Mouse (Mus musculus) heart, adult 2 months (tissue): ENCODE data around the gene Khdrbs2.

Source experiments
- CTCF ChIP-seq: fragments of 200-600 bp; IDR thresholded peaks from 2 replicates; pipeline ENCODE4 v1.8.1; 2022; ENCODE audit warnings: antibody characterized with exemption, mild to moderate bottlenecking, moderate library complexity
- POLR2A ChIP-seq: fragments of 200-500 bp; IDR thresholded peaks from 2 replicates; pipeline ENCODE4 v1.6.1; 2011; ENCODE audit warnings: mild to moderate bottlenecking, low read depth, low read length, control low read depth; ENCODE audit not compliant: insufficient read depth

DNA sequence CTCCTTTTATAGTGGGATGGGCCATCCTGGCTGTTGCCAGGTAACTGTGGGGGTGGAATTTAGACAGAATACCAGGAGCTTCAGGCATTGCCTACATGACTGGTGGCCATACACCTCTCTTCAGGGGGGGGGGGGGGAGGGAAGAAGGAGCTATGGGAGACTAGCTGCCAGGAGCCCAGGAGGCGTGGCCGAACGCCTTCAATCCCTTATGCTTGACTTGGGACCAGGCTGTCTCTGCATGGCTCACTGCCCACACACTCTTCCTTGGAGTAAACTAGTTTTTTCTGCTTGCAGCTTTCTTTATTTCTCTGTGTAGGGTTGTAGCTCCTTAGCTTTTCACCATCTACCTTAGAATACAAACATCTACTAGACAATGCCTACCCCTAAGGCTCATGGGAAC, 98.0 kb downstream of the Khdrbs2 start:
- TF ChIP-seq POLR2A (no peak), CTCF (no peak)
